Mouse (Mus musculus) MEL (cell line): Measurements from ENCODE around the gene Usp29.

ENCODE experiments used
- POLR2A ChIP-seq, 2 experiments: IDR thresholded peaks; 2 replicates each; pipeline ENCODE4 v1.6.1; 2011 to 2012; ENCODE audit warnings: low read length in 2 of 2, mild to moderate bottlenecking in 2 of 2, control low read depth in 1 of 2, improper control_type of control experiment in 1 of 2, low read depth in 1 of 2, moderate library complexity in 1 of 2; ENCODE audit not compliant: control insufficient read depth in 1 of 2, insufficient read depth in 1 of 2, poor library complexity in 1 of 2
- RAD21 ChIP-seq: IDR thresholded peaks from 2 replicates; pipeline ENCODE4 v1.6.1; 2011; ENCODE audit warnings: mild to moderate bottlenecking, low read depth, low read length, improper control_type of control experiment
- TCF12 ChIP-seq: IDR thresholded peaks from 2 replicates; pipeline ENCODE4 v1.6.1; 2014; ENCODE audit warnings: low read depth, mild to moderate bottlenecking, inconsistent platforms, low read length, improper control_type of control experiment, moderate library complexity
- USF1 ChIP-seq: IDR thresholded peaks from 2 replicates; pipeline ENCODE4 v1.6.1; 2014; ENCODE audit warnings: low read depth, mild to moderate bottlenecking, inconsistent platforms, low read length, improper control_type of control experiment, moderate library complexity

- TF ChIP-seq POLR2A (IDR thresholded peaks at IDR 0.05; ENCODE audit: control insufficient read depth in 1 of 2, insufficient read depth in 1 of 2, low read depth in 1 of 2, low read length in 2 of 2, poor library complexity in 1 of 2), result no peak
- TF ChIP-seq USF1, result no peak
- no peak for TF ChIP-seq TCF12
- TF ChIP-seq RAD21, result no peak
Measured at GRCm38 (mm10) chr7:6731930-6732329, 1.6 kb downstream of the Usp29 start.
